Mouse (Mus musculus) olfactory bulb, adult 2 months (tissue): Measurements from ENCODE around the gene Inf2.

Experiments used
- CTCF ChIP-seq: fragments of 200-500 bp; IDR thresholded peaks from 2 replicates; pipeline ENCODE4 v1.5.1; 2012; ENCODE audit warnings: low read depth, mild to moderate bottlenecking, low read length, moderate library complexity; ENCODE audit not compliant: insufficient read depth
- POLR2A ChIP-seq: fragments of 200-500 bp; IDR thresholded peaks from 2 replicates; pipeline ENCODE4 v1.6.1; 2012; ENCODE audit warnings: mild to moderate bottlenecking, low read depth, low read length, moderate library complexity; ENCODE audit not compliant: insufficient read depth

GRCm38 (mm10) chr12:112541483-112542091 lies 47.0 kb upstream of the Inf2 start:
- TF ChIP-seq CTCF: no peak
- TF ChIP-seq POLR2A: no peak
